In genomic region chr2:129269161-129269643, GRCm38 (mm10) we compare ENCODE assay signal across 20 mouse cellular contexts. TPM values are rescaled to one million over a fixed set of nuclear protein-coding genes. Genes with fewer than 3 reads are reported as not detected.
"Had no signal": no experiment of that assay in that cellular context is flagged by ENCODE, and none has a peak within 500 bp of the region (broad histone marks: within the 10 kb centered on the region; RNA-seq: fewer than 3 reads in every experiment).

No protein-coding gene starts in this region.

- H3K36me3 ChIP-seq: midbrain, embryonic 15.5 days had no signal

- H3K4me3 ChIP-seq: liver, embryonic 15.5 days; lung, embryonic 15.5 days; megakaryocyte, embryonic 14.5 days; midbrain, embryonic 13.5 days; midbrain, embryonic 15.5 days; neural tube, embryonic 12.5 days; stomach, embryonic 15.5 days had no signal

- H3K27ac ChIP-seq: liver, embryonic 15.5 days; lung, embryonic 15.5 days; macrophage; midbrain, embryonic 13.5 days; midbrain, embryonic 15.5 days; neural tube, embryonic 12.5 days; stomach, embryonic 15.5 days; stomach, postnatal 0 days had no signal

- H3K9me3 ChIP-seq: liver, embryonic 15.5 days; lung, embryonic 15.5 days; midbrain, embryonic 13.5 days; midbrain, embryonic 15.5 days; neural tube, embryonic 12.5 days; stomach, embryonic 15.5 days had no signal

- H3K27me3 ChIP-seq: liver, embryonic 15.5 days; lung, embryonic 15.5 days; megakaryocyte, embryonic 14.5 days; midbrain, embryonic 13.5 days; midbrain, embryonic 15.5 days; neural tube, embryonic 12.5 days; stomach, embryonic 15.5 days had no signal

- H3K9ac ChIP-seq: liver, embryonic 15.5 days; liver, postnatal 0 days; lung, embryonic 15.5 days; midbrain, embryonic 13.5 days; midbrain, embryonic 15.5 days; neural tube, embryonic 12.5 days; stomach, embryonic 15.5 days had no signal

- DNase-seq: liver, postnatal 0 days; lung, adult 2 months; lung, postnatal 14 days; lung, postnatal 36 days; right cerebral cortex, postnatal 14 days; thymus, adult 2 months; thymus, postnatal 25 days; thymus, postnatal 4 days had no signal

- ATAC-seq: liver, postnatal 0 days; lung, postnatal 0 days; midbrain, embryonic 13.5 days; midbrain, embryonic 15.5 days had no signal

- H3K4me2 ChIP-seq: liver, embryonic 15.5 days; lung, embryonic 15.5 days; midbrain, embryonic 11.5 days; midbrain, embryonic 13.5 days; midbrain, embryonic 15.5 days; neural tube, embryonic 12.5 days; stomach, embryonic 15.5 days had no signal

- H3K4me1 ChIP-seq: liver, embryonic 15.5 days; lung, embryonic 15.5 days; midbrain, embryonic 13.5 days; midbrain, embryonic 15.5 days; neural tube, embryonic 12.5 days; stomach, embryonic 15.5 days had no signal

RNA-seq across cellular contexts. Expression of gene Il1a, which starts 40.6 kb away (rescaled TPM):
- polyA plus RNA-seq: midbrain, embryonic 11.5 days; urinary bladder, adult 2 months had no signal
